Mouse (Mus musculus) cerebellum, postnatal 25 days (tissue): ENCODE data around the gene 4921536K21Rik.
A peak's percentile ranks its signal among the peaks of the same experiment; 100 is the strongest.

Source experiments
- DNase-seq, 2 experiments: peaks; one replicate each; pipeline ENCODE4 v3.0.0; 2021; ENCODE audit warnings: mixed read lengths in 2 of 2

The 4921536K21Rik gene

DNA sequence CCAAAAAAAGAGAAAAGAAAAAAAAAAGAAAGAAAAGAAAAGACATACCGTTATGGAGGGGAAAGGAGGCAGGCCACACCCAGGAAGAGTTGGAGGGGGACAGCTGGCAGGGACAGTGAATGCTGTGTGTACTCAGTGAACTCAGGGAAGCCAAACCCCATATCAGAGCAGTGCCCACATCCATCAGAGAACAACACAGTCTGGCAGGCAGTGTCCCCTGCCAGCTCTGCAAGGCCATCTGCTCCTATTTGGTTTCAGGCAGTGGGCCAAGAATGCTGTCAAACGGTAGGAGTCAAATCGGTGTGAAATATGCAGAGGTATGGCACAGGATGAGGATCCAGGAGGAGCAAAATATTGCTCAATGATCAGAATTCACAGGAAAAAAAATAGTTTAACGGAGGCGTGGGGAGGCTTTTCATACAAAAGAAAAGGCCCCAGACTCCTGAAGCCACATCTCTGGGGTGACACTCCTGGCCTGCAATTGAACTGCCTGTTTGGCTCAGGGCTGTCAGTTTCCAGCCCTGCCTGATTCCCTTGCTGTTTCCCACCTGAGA is 41.3 kb downstream of the 4921536K21Rik start:
- DNase-seq: peak; percentile 95

DNA sequence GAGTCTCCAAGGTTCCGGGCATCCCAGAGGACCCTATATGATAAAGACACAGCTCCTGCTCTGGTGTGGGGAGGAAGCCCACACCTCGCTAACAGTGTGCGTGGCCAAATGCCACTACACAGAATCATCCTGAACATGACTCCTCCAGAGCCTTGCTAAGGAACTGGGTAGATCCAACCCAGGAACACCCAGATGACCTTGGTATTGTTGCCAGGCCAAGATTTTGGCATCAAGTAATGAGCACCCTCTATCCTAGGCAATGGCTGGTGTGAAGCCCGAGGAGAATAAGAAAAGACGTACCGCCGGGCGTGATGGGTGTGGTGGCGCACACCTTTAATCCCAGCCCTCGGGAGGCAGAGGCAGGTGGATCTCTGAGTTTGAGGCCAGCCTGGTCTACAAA is 41.9 kb downstream of the 4921536K21Rik start:
- peak in 1 of 2 experiments; percentile 34 for DNase-seq

DNA sequence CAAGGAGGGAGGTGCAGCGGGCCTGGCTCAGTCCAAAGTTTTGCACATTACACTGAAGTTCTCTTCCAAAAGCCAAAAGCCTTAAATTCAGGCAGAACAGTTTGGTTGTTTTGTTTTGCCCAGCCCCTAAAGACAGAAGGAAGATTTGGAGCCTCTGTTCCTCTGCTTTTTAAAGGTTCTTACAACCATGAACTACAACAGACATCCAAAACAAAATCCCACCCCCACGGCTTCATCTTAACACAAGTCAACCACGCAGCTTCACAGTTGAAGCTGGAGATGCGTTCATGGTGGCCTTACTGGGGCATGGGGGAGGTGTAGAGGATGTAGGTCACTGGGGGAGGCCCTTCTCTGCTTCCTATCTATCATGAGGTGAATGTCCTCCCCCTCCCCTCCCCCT is 43.0 kb downstream of the 4921536K21Rik start:
- no peak for DNase-seq

DNA sequence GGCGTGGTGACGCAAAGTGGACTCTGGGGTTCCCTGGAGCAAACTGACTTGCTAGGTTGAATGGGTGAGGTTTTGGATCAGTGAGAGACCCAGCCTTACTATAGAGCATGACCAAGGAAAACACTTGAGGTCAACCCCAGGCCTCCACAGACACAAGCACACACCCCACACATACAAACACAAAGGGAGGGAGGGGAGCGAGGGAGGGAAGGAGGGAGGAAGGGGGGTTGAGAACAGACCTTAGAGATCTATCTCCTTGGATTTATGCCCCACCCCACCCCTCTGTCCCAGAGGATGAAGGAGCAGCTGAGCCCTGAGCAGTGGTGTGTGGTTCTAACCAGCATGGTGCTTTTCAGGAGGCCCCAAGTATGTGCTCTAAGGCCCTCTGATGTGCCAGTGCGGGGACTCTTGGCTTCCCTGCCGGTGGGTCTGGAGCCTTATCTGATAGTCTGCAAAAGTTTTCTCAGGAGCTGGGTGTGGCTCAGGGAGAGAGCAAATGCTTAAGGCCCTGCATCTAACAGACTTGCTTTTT is 44.1 kb downstream of the 4921536K21Rik start:
- DNase-seq: peak in 1 of 2 experiments; percentile 22

DNA sequence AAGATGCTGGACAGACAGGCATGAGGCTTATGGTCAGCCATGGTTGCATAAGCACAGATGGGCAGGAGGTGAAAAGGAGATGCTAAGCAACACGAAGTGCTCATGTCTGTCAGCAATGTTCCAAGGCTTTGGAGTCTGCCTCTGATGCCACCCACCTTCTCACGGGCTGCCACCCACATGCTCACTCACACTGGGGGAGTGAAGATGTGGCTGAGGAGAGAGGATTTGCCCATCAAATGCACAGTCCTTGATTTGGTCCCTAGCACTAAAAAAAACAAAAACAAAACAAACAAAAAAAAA is 44.6 kb downstream of the 4921536K21Rik start:
- DNase-seq: peak in 1 of 2 experiments; percentile 45

DNA sequence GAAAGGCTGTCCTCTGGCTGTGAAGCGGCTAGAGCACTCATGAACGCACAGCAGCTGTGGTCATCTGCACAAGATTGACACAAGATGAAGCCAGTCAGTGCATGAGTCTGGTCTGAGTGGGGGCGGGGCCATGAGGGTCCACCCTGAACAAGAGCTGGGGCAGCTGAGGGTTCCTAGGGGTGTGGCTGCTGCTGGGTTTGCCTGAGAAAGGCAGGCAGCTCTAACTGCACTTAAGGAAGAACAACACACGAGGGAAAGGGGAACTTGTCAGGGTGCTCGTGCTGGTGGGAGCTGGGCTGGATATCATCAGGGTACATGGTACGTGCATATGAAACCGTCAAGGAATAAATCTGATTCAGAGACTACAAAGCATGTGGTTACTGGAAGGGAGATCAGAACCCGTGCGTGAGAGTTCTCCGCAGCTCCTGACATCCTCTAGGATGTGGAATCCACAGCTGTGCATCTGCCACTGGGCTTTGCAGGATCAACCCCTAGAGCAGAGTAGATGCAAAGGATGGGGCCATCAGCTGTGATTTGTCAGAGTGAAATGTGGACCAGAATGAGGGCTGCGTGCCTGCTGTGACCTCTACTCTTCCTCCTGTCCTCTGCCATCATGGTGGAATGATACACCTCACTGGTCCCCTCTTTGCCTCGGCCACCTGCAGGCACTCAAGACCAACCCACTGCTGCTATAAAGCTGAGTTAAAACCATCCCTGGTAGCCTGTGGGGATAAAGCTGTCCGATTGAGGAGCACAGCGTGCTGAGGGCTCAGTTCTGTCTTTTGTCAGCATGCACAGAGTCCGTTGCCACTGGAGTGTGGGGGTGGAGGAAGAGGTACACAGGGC is 45.2 kb downstream of the 4921536K21Rik start:
- peak in 1 of 2 experiments; percentile 54 for DNase-seq

DNA sequence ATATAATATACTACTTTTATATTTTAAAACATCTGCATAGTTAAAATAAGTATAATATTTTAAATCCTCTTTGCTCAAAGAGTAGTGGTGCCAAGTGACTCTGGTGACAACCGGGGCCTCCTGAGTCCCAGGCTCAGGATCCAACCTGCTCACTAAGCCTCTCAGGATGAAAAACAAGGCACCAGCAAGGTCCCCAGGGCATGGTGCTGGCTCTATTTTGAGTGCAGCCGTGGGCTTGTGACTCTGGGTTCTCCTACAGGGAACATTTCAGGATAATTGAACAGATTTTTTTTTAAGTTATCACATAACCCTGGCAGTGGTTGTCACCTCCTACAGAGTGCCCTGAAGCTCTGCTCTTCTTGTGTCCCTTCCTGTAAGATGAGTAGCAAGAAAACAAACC is 48.5 kb downstream of the 4921536K21Rik start:
- peak in 1 of 2 experiments; percentile 20 for DNase-seq

DNA sequence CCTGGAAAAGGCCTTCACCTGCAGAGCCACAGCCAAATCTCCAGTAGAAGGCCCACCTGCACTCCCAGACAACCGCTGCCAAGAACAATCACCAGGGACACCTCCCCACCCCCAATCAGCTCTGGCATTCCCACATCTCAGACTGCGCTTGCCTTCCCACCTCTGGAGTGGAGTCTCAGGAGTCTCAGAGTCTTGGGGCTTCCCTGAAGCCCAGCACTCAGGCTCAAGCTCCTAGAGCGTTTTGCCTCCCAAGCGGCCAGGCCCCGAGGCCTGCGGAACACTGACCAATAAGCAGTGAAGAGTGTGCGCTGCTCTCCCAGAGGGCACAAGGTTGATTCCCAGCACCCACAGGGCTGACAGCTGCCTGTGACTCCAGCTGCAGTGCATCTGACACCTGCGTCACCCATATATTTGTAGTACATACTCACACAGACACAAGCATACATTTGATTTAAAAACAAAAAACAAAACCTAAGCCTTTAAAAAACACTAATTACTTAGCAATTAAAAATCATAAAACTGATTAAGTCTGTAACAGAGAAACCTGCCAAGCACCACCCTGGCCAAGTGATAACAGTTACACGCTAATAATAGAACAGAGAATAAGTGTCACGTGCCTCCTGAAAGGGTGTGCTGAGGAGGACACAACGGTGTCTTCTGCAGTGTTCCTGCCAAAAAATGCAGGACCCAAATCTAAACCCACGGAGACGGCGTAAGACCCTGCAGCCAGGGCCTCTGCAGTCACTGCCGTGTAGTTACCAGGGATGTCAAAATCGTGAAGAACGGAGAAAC is 50.8 kb downstream of the 4921536K21Rik start:
- peak; percentile 62 to 63 for DNase-seq
